Mouse (Mus musculus): ENCODE measurements around the gene Ifng.

Ifng gene

GRCm38 (mm10) chr10:118480793-118481192 is 39.9 kb downstream of the Ifng start:
- DNase-seq, result no peak

- no peak for DNase-seq
Measured at GRCm38 (mm10) chr10:118494109-118494508, 53.3 kb downstream of the Ifng start.

GRCm38 (mm10) chr10:118495362-118495761 is 54.5 kb downstream of the Ifng start:
- DNase-seq, result no peak
